Mouse (Mus musculus) CD4-positive, CD25-positive, alpha-beta regulatory T cell (primary cell): ENCODE results near the gene Zfp457. TPM values are rescaled to one million over a fixed set of nuclear protein-coding genes. Genes with fewer than 3 reads are reported as not detected.

Experiments used
- polyA plus RNA-seq: library from polyadenylated mRNA; unstranded; fragments of 100-300 nt; shearing (Covaris generic); gene quantifications from one replicate; pipeline ENCODE4 v1.2.1, GENCODE M21; 2017

Zfp457 gene
- 0.77 TPM for polyA plus RNA-seq

GRCm38 (mm10) chr13:67305822-67306672, at the start of gene Zfp457:
TSS of gene Zfp457 (minus strand) at chr13:67306485.

GRCm38 (mm10) chr13:67332019-67332724, 25.9 kb upstream of the Zfp457 start, which contains the start of gene Zfp595:
TSS of gene Zfp595 (minus strand) at chr13:67332570.

GRCm38 (mm10) chr13:67278314-67278713, 28.0 kb downstream of the Zfp457 start, which contains the start of gene Zfp458:
TSS of gene Zfp458 (minus strand) at chr13:67278466.

Other genes with a start within 250 kb of the Zfp457 start
- 7.3 TPM for gene Zfp712, start 245.3 kb downstream of the Zfp457 start, polyA plus RNA-seq
- 6.4 TPM for gene Zfp708, start 208.5 kb downstream of the Zfp457 start, polyA plus RNA-seq
- gene Gm28557, start 197.9 kb downstream of the Zfp457 start, polyA plus RNA-seq = 3.1 TPM
- 0.22 TPM for gene Rslcan18, start 190.2 kb downstream of the Zfp457 start, polyA plus RNA-seq
- gene Zfp759, start 184.8 kb downstream of the Zfp457 start, polyA plus RNA-seq = 4.0 TPM
- gene Rsl1, start 133.3 kb downstream of the Zfp457 start, polyA plus RNA-seq = 15.3 TPM
- gene Zfp455, start 112.0 kb downstream of the Zfp457 start, polyA plus RNA-seq = 4.6 TPM
- gene Zfp458, start 28.0 kb downstream of the Zfp457 start, polyA plus RNA-seq = 2.3 TPM
- gene Zfp595, start 26.1 kb upstream of the Zfp457 start, polyA plus RNA-seq = 7.8 TPM
- gene Gm28044, start 54.1 kb upstream of the Zfp457 start, polyA plus RNA-seq = 0.78 TPM
- gene Zfp953, start 54.1 kb upstream of the Zfp457 start, polyA plus RNA-seq = 3.3 TPM
- gene Gm28041, start 69.2 kb upstream of the Zfp457 start, polyA plus RNA-seq = 1.2 TPM
- gene Zfp456, start 69.3 kb upstream of the Zfp457 start, polyA plus RNA-seq = 6.9 TPM
- 21.4 TPM for gene Zfp429, start 93.3 kb upstream of the Zfp457 start, polyA plus RNA-seq
- 4.0 TPM for gene Zfp459, start 114.9 kb upstream of the Zfp457 start, polyA plus RNA-seq
- gene Zfp874a, start 145.1 kb upstream of the Zfp457 start, polyA plus RNA-seq = 15.4 TPM
- gene Zfp874b, start 177.8 kb upstream of the Zfp457 start, polyA plus RNA-seq = 11.5 TPM
- 15.2 TPM for gene Zfp58, start 194.1 kb upstream of the Zfp457 start, polyA plus RNA-seq
- gene Gm26965, start 219.7 kb upstream of the Zfp457 start, polyA plus RNA-seq = not detected
- gene Zfp87, start 219.7 kb upstream of the Zfp457 start, polyA plus RNA-seq = 41.3 TPM
- gene Zfp748, start 247.3 kb upstream of the Zfp457 start, polyA plus RNA-seq = 18.8 TPM